Mouse (Mus musculus) limb, embryonic 12.5 days (tissue): Measurements from ENCODE around the gene Nop56. TPM values are rescaled to one million over a fixed set of nuclear protein-coding genes. Genes with fewer than 3 reads are reported as not detected.

ENCODE experiments used
- ATAC-seq: fragments of 200-750 bp; cut with Nextera tagmentation; 2 replicates; pipeline ENCODE4 v1.8.0; 2017; ENCODE audit warnings: low read depth, moderate TSS enrichment; ENCODE audit not compliant: insufficient number of reproducible peaks, insufficient read depth, low FRiP score, low TSS enrichment
- H3K27ac ChIP-seq: fragments of 300-500 bp; sonication (generic); 2 replicates; pipeline ENCODE4 v1.5.1; 2016; ENCODE audit warnings: mild to moderate bottlenecking, moderate library complexity
- H3K27me3 ChIP-seq: fragments of 300-500 bp; sonication (generic); 2 replicates; pipeline ENCODE4 v1.6.1; 2016; ENCODE audit warnings: mild to moderate bottlenecking, moderate library complexity
- H3K36me3 ChIP-seq: fragments of 300-500 bp; sonication (generic); 2 replicates; pipeline ENCODE4 v1.6.1; 2016; ENCODE audit warnings: mild to moderate bottlenecking, moderate library complexity
- H3K4me1 ChIP-seq: fragments of 300-500 bp; sonication (generic); replicated peaks from 2 replicates; pipeline ENCODE4 v1.6.1; 2016
- H3K4me2 ChIP-seq: fragments of 300-500 bp; sonication (generic); 2 replicates; pipeline ENCODE4 v1.6.1; 2016; ENCODE audit warnings: mild to moderate bottlenecking, moderate library complexity
- H3K4me3 ChIP-seq: fragments of 300-500 bp; sonication (generic); replicated peaks from 2 replicates; pipeline ENCODE4 v1.5.1; 2016; ENCODE audit warnings: mild to moderate bottlenecking
- H3K9ac ChIP-seq: fragments of 300-500 bp; sonication (generic); replicated peaks from 2 replicates; pipeline ENCODE4 v1.6.1; 2016; ENCODE audit warnings: mild to moderate bottlenecking, moderate library complexity
- H3K9me3 ChIP-seq: fragments of 300-500 bp; sonication (generic); 2 replicates; pipeline ENCODE4 v1.6.1; 2016; ENCODE audit warnings: mild to moderate bottlenecking, moderate library complexity
- WGBS: fragments of 180-500 bp; shearing (Covaris S2); methylation state at CpG from one replicate; pipeline ENCODE4 v1.1.7; 2016; 5-methylcytosine and 5-hydroxymethylcytosine counted together
- polyA plus RNA-seq: library from polyadenylated mRNA; unstranded; fragments of >200 nt; fragmentation: Nextera tagmentation; extraction: Ambion mirVana; gene quantifications from 2 replicates; pipeline ENCODE4 v1.2.1, GENCODE M21; 2016

Gene Nop56
- polyA plus RNA-seq, result 391 and 407 TPM in 2 replicates

DNA sequence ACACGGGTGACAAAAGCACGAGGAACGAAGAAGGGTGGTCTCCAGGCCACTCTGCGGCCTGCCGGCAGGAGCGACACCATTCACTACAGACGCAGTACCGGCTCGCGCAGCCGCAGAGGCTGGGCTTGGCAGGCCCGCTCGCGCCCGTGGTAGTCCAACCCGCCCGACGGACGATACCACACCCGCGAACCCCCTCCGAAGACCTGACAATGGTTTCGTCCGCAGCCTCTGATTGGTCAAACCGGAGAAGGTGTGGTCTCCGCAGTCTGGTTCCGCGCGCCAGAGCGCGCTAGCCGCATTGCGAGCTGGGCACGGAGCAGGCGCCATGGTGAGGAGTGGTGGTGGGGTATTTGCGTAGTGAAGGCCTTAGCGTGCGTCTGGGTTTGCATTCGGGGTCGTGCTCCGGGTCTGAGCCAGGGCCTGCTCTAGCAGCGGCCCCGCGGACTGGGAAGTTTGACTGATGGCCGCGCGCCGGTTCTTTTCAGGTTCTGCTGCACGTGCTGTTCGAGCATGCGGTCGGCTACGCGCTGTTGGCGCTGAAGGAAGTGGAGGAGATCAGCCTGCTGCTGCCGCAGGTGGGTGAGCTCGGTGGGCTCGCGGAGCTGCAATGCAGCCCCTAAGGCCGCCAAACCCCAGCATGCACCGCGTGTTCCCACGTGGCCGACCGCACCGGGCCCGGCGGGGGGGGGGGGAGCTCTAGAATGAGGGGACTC, at the start of gene Nop56:
Gene Nop56 (plus strand): TSS at position 282 of the 713 bp plus-strand sequence.
- under 1% methylated on average over 68 of the region's 68 CpGs for WGBS
- H3K36me3 ChIP-seq, result peaks cover 40% of the 10 kb centered on the region
- H3K27ac ChIP-seq, result peak within 1 kb of the TSS; percentile 98
- no peaks in the 10 kb centered on the region for H3K9me3 ChIP-seq
- H3K27me3 ChIP-seq, result no peaks in the 10 kb centered on the region
- peak within 1 kb of the TSS; percentile 93 for H3K9ac ChIP-seq
- peak; percentile 98 for ATAC-seq
- H3K4me2 ChIP-seq, result peak within 1 kb of the TSS; percentile 88
- H3K4me1 ChIP-seq, result peaks cover 19% of the 10 kb centered on the region
- peak within 1 kb of the TSS; percentile 86 for H3K4me3 ChIP-seq

DNA sequence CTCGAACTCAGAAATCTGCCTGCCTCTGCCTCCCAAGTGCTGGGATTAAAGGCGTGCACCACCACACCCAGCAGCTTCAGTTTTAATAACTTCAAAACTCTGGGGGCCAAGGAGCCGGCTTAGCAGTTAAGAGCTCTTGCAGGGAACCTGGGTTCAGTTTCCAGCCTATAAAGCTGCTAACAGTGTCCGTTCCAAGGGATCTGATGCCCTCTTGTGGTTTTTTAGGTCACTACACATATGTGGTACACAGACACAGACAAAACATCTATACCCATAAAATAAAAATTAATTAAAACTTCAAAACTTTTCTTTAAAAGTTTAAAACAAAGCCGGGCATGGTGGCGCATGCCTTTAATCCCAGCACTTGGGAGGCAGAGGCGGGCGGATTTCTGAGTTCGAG, 27.3 kb upstream of the Nop56 start:
- no peaks in the 10 kb centered on the region for H3K27me3 ChIP-seq
- no peaks in the 10 kb centered on the region for H3K36me3 ChIP-seq
- no peaks in the 10 kb centered on the region for H3K4me1 ChIP-seq
- ATAC-seq, result no peak
- no peak overlapping the region for H3K4me2 ChIP-seq
- 52% methylated on average over 9 of the region's 9 CpGs for WGBS
- no peak overlapping the region for H3K27ac ChIP-seq
- H3K9me3 ChIP-seq, result no peaks in the 10 kb centered on the region
- H3K9ac ChIP-seq, result no peak overlapping the region
- no peak overlapping the region for H3K4me3 ChIP-seq

DNA sequence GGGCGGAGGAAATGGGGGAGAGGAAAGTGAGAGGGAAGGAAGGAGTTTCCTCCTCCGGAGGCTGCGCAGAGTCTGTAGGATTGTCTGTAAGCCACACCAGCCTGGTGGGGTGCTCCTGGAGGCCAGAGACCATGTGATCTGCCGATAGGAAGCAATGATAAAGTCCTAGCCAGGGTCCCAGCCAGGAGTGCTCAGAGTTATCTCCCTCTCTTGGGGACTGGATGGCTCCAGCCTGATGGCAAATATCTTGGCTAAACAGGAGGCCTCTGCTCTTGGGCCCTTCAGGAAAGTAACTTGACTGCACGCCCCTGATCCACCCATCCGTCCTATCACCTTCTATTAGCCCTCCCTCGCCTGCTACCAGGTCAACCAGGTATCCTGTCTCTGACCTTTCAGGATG, 26.0 kb upstream of the Nop56 start:
- Histone ChIP-seq H3K9ac (no peak overlapping the region), H3K9me3 (no peaks in the 10 kb centered on the region), H3K4me1 (no peaks in the 10 kb centered on the region), H3K4me3 (no peak overlapping the region), H3K36me3 (no peaks in the 10 kb centered on the region), H3K4me2 (no peak overlapping the region), H3K27ac (no peak overlapping the region), H3K27me3 (no peaks in the 10 kb centered on the region)
- ATAC-seq, result no peak
- WGBS, result 81% methylated on average over 7 of the region's 7 CpGs

DNA sequence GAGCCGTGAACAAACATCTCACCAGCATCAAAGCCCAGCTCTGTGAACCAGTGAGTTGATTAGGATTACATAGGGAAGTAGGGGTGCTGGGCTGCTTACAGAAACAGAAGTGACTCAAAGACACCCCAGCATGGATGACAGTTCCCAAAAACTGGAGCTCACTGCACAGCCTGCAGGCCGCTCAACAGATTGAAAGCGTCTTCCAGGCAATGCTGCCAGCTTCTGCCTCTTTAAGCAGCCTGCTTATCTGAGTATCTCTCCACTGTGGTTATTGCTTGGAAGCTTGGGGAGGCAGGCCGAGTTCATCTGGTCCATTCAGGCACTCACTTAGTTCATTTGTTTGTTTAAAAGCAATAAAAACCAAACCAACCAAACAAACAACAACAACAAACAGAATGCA, 17.5 kb upstream of the Nop56 start:
- Histone ChIP-seq H3K4me2 (no peak overlapping the region), H3K27ac (no peak overlapping the region), H3K27me3 (no peaks in the 10 kb centered on the region), H3K4me3 (no peak overlapping the region), H3K36me3 (no peaks in the 10 kb centered on the region), H3K4me1 (no peaks in the 10 kb centered on the region), H3K9ac (no peak overlapping the region), H3K9me3 (no peaks in the 10 kb centered on the region)
- no peak for ATAC-seq
- 67% methylated on average over 4 of the region's 4 CpGs for WGBS

DNA sequence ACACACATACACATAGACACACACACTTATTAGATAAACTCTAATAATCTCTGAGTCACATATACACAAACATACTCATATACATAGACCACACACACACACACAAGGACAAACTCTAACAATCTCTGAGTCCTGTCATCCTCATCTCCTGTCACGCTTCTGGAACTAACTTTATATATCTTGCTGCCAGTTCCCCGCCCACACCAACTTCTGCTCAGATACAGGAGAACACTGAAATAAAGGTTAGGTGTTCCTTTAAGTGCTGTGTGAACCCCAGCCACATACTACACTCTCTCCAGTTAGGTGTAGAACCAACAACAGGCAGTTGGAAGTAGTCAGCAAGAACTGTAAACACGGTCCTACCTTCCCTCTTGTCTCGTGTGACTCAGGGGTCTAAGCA, 13.4 kb upstream of the Nop56 start:
- Histone ChIP-seq H3K4me3 (no peak overlapping the region), H3K27ac (no peak overlapping the region), H3K4me1 (no peaks in the 10 kb centered on the region), H3K9me3 (no peaks in the 10 kb centered on the region), H3K36me3 (no peaks in the 10 kb centered on the region), H3K27me3 (no peaks in the 10 kb centered on the region), H3K9ac (no peak overlapping the region), H3K4me2 (no peak overlapping the region)
- 85% methylated on average over 4 of the region's 4 CpGs for WGBS
- ATAC-seq, result no peak

DNA sequence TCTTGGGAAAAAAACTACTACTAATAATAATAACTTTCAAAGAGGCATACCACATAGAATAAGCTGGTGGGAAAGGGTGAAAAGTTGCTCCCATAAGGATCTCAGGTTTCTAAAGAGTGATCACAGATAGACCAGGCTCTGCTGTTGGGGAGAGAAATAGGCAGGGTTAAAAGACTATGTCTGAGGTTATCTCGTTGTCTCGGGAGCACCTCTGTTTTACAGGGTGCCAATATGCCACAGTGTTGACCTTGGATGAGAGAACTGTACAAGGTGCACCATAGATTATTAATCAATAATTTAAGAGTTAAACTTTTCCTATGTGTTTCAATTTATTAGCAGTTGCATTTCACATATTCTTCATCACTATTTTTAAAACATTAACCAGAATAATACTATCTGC, 12.3 kb upstream of the Nop56 start:
- Histone ChIP-seq H3K9ac (no peak overlapping the region), H3K36me3 (no peaks in the 10 kb centered on the region), H3K4me2 (no peak overlapping the region), H3K9me3 (no peaks in the 10 kb centered on the region), H3K27ac (no peak overlapping the region), H3K4me3 (no peak overlapping the region), H3K4me1 (no peaks in the 10 kb centered on the region), H3K27me3 (no peaks in the 10 kb centered on the region)
- no peak for ATAC-seq
- WGBS, result 71% methylated on average over 2 of the region's 2 CpGs

DNA sequence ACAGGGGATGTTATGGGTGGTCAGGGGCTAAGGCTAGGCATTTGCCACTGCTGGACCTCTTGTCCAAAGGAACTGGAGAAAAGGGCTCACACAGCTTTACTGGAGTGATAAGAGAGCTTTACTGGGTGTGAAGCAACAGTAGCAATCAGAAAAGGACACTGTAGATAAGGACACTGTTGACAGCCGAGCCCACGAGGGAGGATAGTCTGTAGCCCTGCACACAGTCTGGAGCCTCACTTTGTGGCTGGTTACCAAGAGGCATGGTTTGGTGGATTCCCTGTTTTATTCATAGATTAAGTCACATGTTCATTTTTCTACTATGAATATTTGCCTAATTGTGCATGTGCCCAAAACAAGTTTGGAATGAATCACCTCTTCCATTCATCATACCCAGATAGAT, 11.8 kb upstream of the Nop56 start:
- Histone ChIP-seq H3K4me2 (no peak overlapping the region), H3K9ac (no peak overlapping the region), H3K9me3 (no peaks in the 10 kb centered on the region), H3K36me3 (no peaks in the 10 kb centered on the region), H3K4me1 (no peaks in the 10 kb centered on the region), H3K27me3 (no peaks in the 10 kb centered on the region), H3K4me3 (no peak overlapping the region), H3K27ac (no peak overlapping the region)
- WGBS, result 77% methylated on average over 2 of the region's 2 CpGs
- ATAC-seq, result no peak

DNA sequence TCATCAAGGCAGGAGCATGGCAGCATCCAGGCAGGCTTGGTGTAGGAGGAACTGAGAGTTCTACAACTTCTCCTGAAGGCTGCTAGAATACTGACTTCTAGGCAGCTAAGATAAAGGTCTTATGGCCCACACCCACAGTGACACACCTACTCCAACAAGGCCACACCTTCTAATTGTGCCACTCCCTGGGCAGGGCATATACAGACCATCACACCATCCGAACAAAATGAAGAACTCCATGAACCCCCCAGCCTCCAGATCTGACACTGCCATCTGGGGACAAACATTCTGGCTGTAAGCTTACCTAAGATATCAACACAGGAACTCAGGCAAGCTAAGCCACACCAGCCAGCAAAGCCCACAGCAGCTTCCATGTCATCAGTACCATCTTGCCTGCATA, 8.7 kb upstream of the Nop56 start:
- no peak for ATAC-seq
- H3K9me3 ChIP-seq, result no peaks in the 10 kb centered on the region
- H3K4me2 ChIP-seq, result no peak overlapping the region
- no peaks in the 10 kb centered on the region for H3K36me3 ChIP-seq
- H3K9ac ChIP-seq, result no peak overlapping the region
- no peak overlapping the region for H3K4me3 ChIP-seq
- H3K27ac ChIP-seq, result no peak overlapping the region
- H3K4me1 ChIP-seq, result no peaks in the 10 kb centered on the region
- no peaks in the 10 kb centered on the region for H3K27me3 ChIP-seq
- WGBS, result 91% methylated on average over 1 of the region's 1 CpGs

DNA sequence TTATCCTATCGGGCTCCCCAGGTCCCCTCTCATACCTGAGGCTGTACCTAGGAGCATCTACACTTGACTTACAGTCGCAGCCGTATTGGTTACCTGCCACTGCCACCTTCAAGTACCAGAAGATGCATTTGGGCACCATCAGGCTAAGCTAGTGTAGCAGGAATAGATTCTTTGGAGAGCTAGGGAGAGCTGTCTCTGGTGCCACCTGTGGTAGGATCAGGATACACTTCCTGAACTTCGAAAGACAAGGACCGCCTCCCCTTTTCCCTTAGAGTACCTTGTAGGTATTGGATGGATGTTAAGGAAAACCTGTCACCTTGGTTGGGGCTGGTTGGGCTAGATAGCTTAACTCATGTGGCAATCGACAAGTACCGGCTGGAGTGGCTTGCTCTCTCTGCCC, 6.2 kb upstream of the Nop56 start:
- Histone ChIP-seq H3K4me2 (no peak overlapping the region), H3K27me3 (no peaks in the 10 kb centered on the region), H3K9me3 (no peaks in the 10 kb centered on the region), H3K4me3 (no peak overlapping the region), H3K9ac (no peak overlapping the region), H3K27ac (no peak overlapping the region), H3K4me1 (no peaks in the 10 kb centered on the region; the same call in 1 of the 2 replicates), H3K36me3 (no peaks in the 10 kb centered on the region)
- 75% methylated on average over 7 of the region's 7 CpGs for WGBS
- ATAC-seq, result no peak

DNA sequence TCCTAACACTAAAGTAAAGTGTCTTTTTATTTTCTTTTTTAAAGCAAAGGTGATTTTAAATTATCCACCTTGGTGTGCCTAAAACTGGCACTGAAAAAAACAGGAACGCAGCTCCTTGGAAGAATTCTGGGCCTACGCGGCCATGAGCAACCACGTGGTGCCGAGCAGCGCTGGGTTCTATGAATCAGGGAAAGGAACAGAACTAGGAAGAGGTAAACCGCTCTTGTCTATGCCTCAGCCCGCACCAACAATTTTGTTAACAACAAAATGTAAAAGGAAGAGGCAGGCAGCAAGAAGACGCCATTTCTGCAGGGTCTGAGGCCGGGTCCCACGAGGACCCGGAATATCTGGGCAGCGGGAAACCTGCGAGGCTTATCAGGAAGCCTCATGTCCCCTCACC, 498 bp upstream of the Nop56 start:
- WGBS, result 4% methylated on average over 14 of the region's 14 CpGs
- H3K9me3 ChIP-seq, result no peaks in the 10 kb centered on the region
- peaks cover 37% of the 10 kb centered on the region for H3K36me3 ChIP-seq
- no peaks in the 10 kb centered on the region for H3K27me3 ChIP-seq
- peak overlapping the region; percentile 93 for H3K9ac ChIP-seq
- H3K4me1 ChIP-seq, result peaks cover 19% of the 10 kb centered on the region
- H3K27ac ChIP-seq, result peak overlapping the region; percentile 98
- H3K4me2 ChIP-seq, result peak overlapping the region; percentile 88
- no peak for ATAC-seq
- H3K4me3 ChIP-seq, result peak overlapping the region; percentile 86

DNA sequence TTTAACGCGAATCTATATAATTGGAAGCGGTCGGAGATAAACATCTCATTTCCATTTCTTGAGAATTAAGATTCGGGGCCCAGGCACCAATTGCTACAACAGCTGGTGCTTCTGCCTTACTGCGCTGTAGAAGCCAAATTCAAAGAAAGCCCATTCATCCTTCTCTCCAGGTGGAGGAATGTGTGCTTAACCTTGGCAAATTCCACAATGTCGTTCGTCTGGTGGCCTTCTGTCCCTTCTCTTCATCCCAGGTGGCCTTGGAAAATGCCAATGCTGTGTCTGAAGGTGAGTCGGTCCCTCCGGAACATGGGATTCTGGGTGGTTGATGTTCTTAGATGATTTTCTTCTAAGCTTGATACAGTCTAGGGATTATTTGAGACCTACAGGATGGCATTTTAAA, 632 bp downstream of the Nop56 start:
- WGBS, result 1% methylated on average over 10 of the region's 10 CpGs
- Histone ChIP-seq H3K27ac (peak overlapping the region; percentile 98; the same call in 1 of the 2 replicates), H3K4me3 (peak overlapping the region; percentile 86), H3K9ac (peak overlapping the region; percentile 93), H3K4me2 (peak overlapping the region; percentile 88), H3K4me1 (peaks cover 19% of the 10 kb centered on the region), H3K9me3 (no peaks in the 10 kb centered on the region), H3K36me3 (peaks cover 46% of the 10 kb centered on the region), H3K27me3 (no peaks in the 10 kb centered on the region)
- no peak for ATAC-seq

DNA sequence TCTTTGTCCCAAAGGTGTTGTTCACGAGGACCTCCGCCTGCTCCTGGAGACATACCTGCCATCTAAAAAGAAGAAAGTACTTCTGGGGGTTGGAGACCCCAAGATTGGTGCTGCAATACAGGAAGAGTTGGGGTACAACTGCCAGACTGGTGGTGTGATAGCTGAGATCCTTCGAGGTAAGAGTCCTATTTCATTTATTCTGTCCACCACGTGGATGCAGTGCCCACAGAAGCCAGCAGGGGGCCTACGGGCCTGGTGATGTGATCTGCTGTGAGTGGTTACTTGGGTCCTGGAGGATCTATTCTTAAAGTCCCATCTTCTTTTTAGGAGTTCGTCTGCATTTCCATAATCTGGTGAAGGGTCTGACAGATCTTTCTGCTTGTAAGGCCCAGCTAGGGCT, 1.4 kb downstream of the Nop56 start:
- no peak overlapping the region for H3K9ac ChIP-seq
- WGBS, result 48% methylated on average over 6 of the region's 6 CpGs
- no peaks in the 10 kb centered on the region for H3K9me3 ChIP-seq
- no peak for ATAC-seq
- peaks cover 19% of the 10 kb centered on the region for H3K4me1 ChIP-seq
- peak overlapping the region; percentile 86 for H3K4me3 ChIP-seq
- peaks cover 54% of the 10 kb centered on the region for H3K36me3 ChIP-seq
- no peak overlapping the region for H3K27ac ChIP-seq
- H3K4me2 ChIP-seq, result peak overlapping the region; percentile 88
- H3K27me3 ChIP-seq, result no peaks in the 10 kb centered on the region
